Mouse (Mus musculus) E14TG2a.4 (cell line): ENCODE data around the gene Pcsk7.

Source experiments
- CTCF ChIP-seq: conservative IDR thresholded peaks from 2 replicates; pipeline ENCODE4 v1.5.1; 2014; ENCODE audit warnings: low read length
- NANOG ChIP-seq: IDR thresholded peaks from 2 replicates; pipeline ENCODE4 v1.6.1; 2014; ENCODE audit warnings: borderline replicate concordance, low read length, mixed read lengths
- POU5F1 ChIP-seq: IDR thresholded peaks from 2 replicates; pipeline ENCODE4 v1.6.1; 2014; ENCODE audit warnings: low read length, borderline replicate concordance

DNA sequence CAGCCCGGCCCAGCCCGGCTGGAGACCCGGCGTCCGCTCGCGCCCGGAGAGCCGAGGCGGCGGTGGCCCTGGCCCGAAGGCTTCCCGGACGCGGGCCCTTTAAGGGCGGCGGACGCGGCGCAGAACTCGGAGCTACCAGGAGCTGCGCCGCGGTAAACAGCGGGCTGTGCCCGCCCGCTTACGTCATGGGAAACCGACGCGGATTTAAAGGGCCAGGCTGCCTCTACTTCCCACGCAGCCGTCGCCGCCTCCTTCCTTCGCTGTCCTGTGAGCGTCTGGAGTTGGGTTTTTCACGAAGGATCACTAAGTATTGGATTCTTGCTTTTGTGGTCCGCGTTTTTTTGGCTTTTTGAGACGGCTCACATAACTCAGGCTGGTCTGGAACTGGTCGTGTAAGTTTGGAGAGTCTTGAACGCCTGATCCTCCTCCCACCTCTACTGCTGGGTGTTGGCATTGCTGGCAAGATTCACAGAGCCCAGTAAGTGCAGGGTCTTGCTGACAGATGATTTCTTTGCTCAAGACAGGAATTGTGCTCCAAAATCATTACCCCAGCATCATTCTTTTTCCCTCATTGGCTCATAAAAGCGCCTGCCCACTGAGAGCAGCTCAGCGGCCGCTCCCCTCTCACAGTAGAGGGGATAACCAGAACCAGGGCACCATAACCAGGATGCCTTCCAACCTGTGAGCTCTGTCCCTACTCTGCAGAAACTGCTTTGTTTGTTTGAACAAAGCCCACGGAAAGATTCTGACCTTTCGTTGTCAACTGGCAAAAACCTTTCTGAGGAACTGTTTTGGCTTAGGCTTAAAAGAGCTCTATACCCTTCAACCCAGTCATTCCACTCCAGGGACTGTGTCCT lies 49.0 kb downstream of the Pcsk7 start, which contains the start of gene Sidt2:
- TF ChIP-seq CTCF (no peak), POU5F1 (no peak), NANOG (no peak)
